Mouse (Mus musculus): Measurements from ENCODE around the gene Mlh3. TPM values are rescaled to one million over a fixed set of nuclear protein-coding genes. Genes with fewer than 3 reads are reported as not detected.
"Not testable (repeated sequence)": the region's sequence is repeated elsewhere in the genome, so short reads cannot be mapped to it uniquely, and the experiment has no call there.

Gene Mlh3
- total and polyA plus RNA-seq, 3 experiments = 1.9 to 33.6 (median 20.8) TPM

- Histone ChIP-seq H3K36me3 (replicated peaks) (no peaks in the 10 kb centered on the region), H3K4me3 (ENCODE audit: low read depth, low read length) (no peak overlapping the region; the same call in 1 of the 2 replicates), H3K27me3 (ENCODE audit: insufficient read depth, low read length) (peaks cover 4% of the 10 kb centered on the region), H3K9me3 (replicated peaks) (no peaks in the 10 kb centered on the region), H3K4me1 (ENCODE audit: insufficient read depth, low read depth, low read length) (peaks cover 45% of the 10 kb centered on the region)
- DNase-seq (ENCODE audit: low spot score) (peak; percentile 63), ATAC-seq (ENCODE audit: extremely low read depth, insufficient number of reproducible peaks, low FRiP score, poor library complexity, severe bottlenecking) (0 out of 2 replicates have a peak, but pooled peaks have one; percentile 36)
- TF ChIP-seq POLR2AphosphoS5 (IDR thresholded peaks at IDR 0.05; ENCODE audit: insufficient replicate concordance, low read depth, low read length) (no peak), CTCF (IDR thresholded peaks at IDR 0.05; ENCODE audit: low read depth, low read length) (no peak), GATA2 (IDR thresholded peaks at IDR 0.05; ENCODE audit: borderline replicate concordance, low read depth, low read length) (no peak), TAL1 (conservative IDR thresholded peaks at IDR 0.05; ENCODE audit: low read depth, low read length) (no peak), GATA1 (IDR thresholded peaks at IDR 0.05; ENCODE audit: borderline replicate concordance, low read length) (no peak)
Measured at GRCm38 (mm10) chr12:85286941-85287340, 16.5 kb upstream of the Mlh3 start.

- H3K4me3 ChIP-seq (ENCODE audit: low read depth, low read length) = no peak overlapping the region
Measured at GRCm38 (mm10) chr12:85284996-85285395, 14.6 kb upstream of the Mlh3 start.

GRCm38 (mm10) chr12:85284331-85284730 is 13.9 kb upstream of the Mlh3 start:
- no peak for ATAC-seq (ENCODE audit: extremely low read depth, insufficient number of reproducible peaks, low FRiP score, poor library complexity, severe bottlenecking)
- Histone ChIP-seq H3K9me3 (replicated peaks) (no peaks in the 10 kb centered on the region), H3K4me1 (ENCODE audit: insufficient read depth, low read depth, low read length) (peaks cover 59% of the 10 kb centered on the region), H3K27me3 (ENCODE audit: insufficient read depth, low read length) (no peaks in the 10 kb centered on the region), H3K4me3 (ENCODE audit: low read depth, low read length) (no peak overlapping the region), H3K36me3 (replicated peaks) (peaks cover 2% of the 10 kb centered on the region)
- no peak for DNase-seq (ENCODE audit: low spot score)
- TF ChIP-seq CTCF (IDR thresholded peaks at IDR 0.05; ENCODE audit: low read depth, low read length) (no peak), GATA2 (IDR thresholded peaks at IDR 0.05; ENCODE audit: borderline replicate concordance, low read depth, low read length) (no peak), GATA1 (IDR thresholded peaks at IDR 0.05; ENCODE audit: borderline replicate concordance, low read length) (no peak), TAL1 (conservative IDR thresholded peaks at IDR 0.05; ENCODE audit: low read depth, low read length) (no peak), POLR2AphosphoS5 (IDR thresholded peaks at IDR 0.05; ENCODE audit: insufficient replicate concordance, low read depth, low read length) (no peak)

More at GRCm38 (mm10) chr12:85284996-85285395, 14.6 kb upstream of the Mlh3 start:
- DNase-seq (ENCODE audit: low spot score) (no peak), ATAC-seq (ENCODE audit: extremely low read depth, insufficient number of reproducible peaks, low FRiP score, poor library complexity, severe bottlenecking) (no peak)
- Histone ChIP-seq H3K4me1 (ENCODE audit: insufficient read depth, low read depth, low read length) (peaks cover 54% of the 10 kb centered on the region), H3K9me3 (replicated peaks) (no peaks in the 10 kb centered on the region), H3K36me3 (replicated peaks) (no peaks in the 10 kb centered on the region), H3K27me3 (ENCODE audit: insufficient read depth, low read length) (peaks cover 4% of the 10 kb centered on the region)
- TF ChIP-seq TAL1 (conservative IDR thresholded peaks at IDR 0.05; ENCODE audit: low read depth, low read length) = no peak
- TF ChIP-seq CTCF (IDR thresholded peaks at IDR 0.05; ENCODE audit: low read depth, low read length) = no peak
- TF ChIP-seq GATA2 (IDR thresholded peaks at IDR 0.05; ENCODE audit: borderline replicate concordance, low read depth, low read length) = no peak

GRCm38 (mm10) chr12:85281756-85282155 is 11.4 kb upstream of the Mlh3 start:
- not testable (repeated sequence) for H3K27me3 ChIP-seq (ENCODE audit: insufficient read depth, low read length); DNase-seq (ENCODE audit: low spot score); H3K9me3 ChIP-seq (replicated peaks); H3K4me3 ChIP-seq (ENCODE audit: low read depth, low read length); ATAC-seq (ENCODE audit: extremely low read depth, insufficient number of reproducible peaks, low FRiP score, poor library complexity, severe bottlenecking)
- Histone ChIP-seq H3K4me1 (ENCODE audit: insufficient read depth, low read depth, low read length) (peaks cover 51% of the 10 kb centered on the region), H3K36me3 (replicated peaks) (peaks cover 25% of the 10 kb centered on the region)

GRCm38 (mm10) chr12:85280845-85281651 is 10.6 kb upstream of the Mlh3 start:
- no peak for ATAC-seq (ENCODE audit: extremely low read depth, insufficient number of reproducible peaks, low FRiP score, poor library complexity, severe bottlenecking)
- Histone ChIP-seq H3K4me3 (ENCODE audit: low read depth, low read length) (peak overlapping the region; percentile 81; the same call in 1 of the 2 replicates), H3K9me3 (replicated peaks) (no peaks in the 10 kb centered on the region), H3K36me3 (replicated peaks) (peaks cover 32% of the 10 kb centered on the region), H3K27me3 (ENCODE audit: insufficient read depth, low read length) (no peaks in the 10 kb centered on the region), H3K4me1 (ENCODE audit: insufficient read depth, low read depth, low read length) (peaks cover 46% of the 10 kb centered on the region)
- DNase-seq (ENCODE audit: low spot score) = no peak
- TF ChIP-seq GATA1 (IDR thresholded peaks at IDR 0.05; ENCODE audit: borderline replicate concordance, low read length) (no peak), POLR2AphosphoS5 (IDR thresholded peaks at IDR 0.05; ENCODE audit: insufficient replicate concordance, low read depth, low read length) (no peak), CTCF (IDR thresholded peaks at IDR 0.05; ENCODE audit: low read depth, low read length) (no peak), GATA2 (IDR thresholded peaks at IDR 0.05; ENCODE audit: borderline replicate concordance, low read depth, low read length) (no peak)

GRCm38 (mm10) chr12:85280105-85280844 is 9.9 kb upstream of the Mlh3 start:
- peak; percentile 98 for DNase-seq (ENCODE audit: low spot score)
- H3K4me3 ChIP-seq (ENCODE audit: low read depth, low read length) = peak overlapping the region; percentile 81
- TF ChIP-seq CTCF (IDR thresholded peaks at IDR 0.05; ENCODE audit: low read depth, low read length) = no peak
- TF ChIP-seq POLR2AphosphoS5 (IDR thresholded peaks at IDR 0.05; ENCODE audit: insufficient replicate concordance, low read depth, low read length) = no peak
- ATAC-seq (ENCODE audit: extremely low read depth, insufficient number of reproducible peaks, low FRiP score, poor library complexity, severe bottlenecking) = peak; percentile 98
- H3K9me3 ChIP-seq (replicated peaks) = no peaks in the 10 kb centered on the region
- H3K36me3 ChIP-seq (replicated peaks) = peaks cover 40% of the 10 kb centered on the region
- peaks cover 43% of the 10 kb centered on the region for H3K4me1 ChIP-seq (ENCODE audit: insufficient read depth, low read depth, low read length)
- no peaks in the 10 kb centered on the region for H3K27me3 ChIP-seq (ENCODE audit: insufficient read depth, low read length)

Data from G1E (cell line).